Mouse (Mus musculus) urinary bladder, postnatal 10 days (tissue): ENCODE results near the gene Atp2a3.
A peak's percentile ranks its signal among the peaks of the same experiment; 100 is the strongest.

Source experiments
- DNase-seq: peaks from one replicate; pipeline ENCODE4 v3.0.0; 2022; ENCODE audit warnings: low spot score

The Atp2a3 gene

GRCm38 (mm10) chr11:73006377-73006776, 45.4 kb downstream of the Atp2a3 start:
- no peak for DNase-seq

GRCm38 (mm10) chr11:73007113-73007512, 46.1 kb downstream of the Atp2a3 start:
- DNase-seq, result no peak

- no peak for DNase-seq
Observed at GRCm38 (mm10) chr11:73007698-73008481, 46.9 kb downstream of the Atp2a3 start.

- no peak for DNase-seq
Observed at GRCm38 (mm10) chr11:73008826-73009225, 47.9 kb downstream of the Atp2a3 start.

GRCm38 (mm10) chr11:73009531-73010274, 48.7 kb downstream of the Atp2a3 start:
- DNase-seq, result no peak

DNA sequence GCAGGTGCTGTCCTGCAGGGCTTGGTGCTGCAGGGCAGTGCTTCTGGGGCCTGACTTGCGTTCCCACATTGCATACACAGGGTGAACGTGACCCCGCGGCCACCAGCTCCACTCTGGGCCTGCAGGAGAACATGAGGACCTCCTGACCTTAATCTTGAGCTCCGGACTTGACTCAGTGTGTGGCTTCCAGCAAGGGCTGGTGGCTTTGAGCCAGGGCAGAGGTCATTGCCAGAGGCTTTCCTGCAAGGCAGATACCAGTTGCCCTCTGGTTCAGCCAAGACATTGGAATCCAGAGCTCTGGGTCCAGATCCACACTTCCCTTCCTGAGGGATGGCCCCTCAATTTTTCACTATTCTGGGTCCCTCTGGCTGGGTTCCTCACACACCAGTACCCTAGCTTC, 53.0 kb downstream of the Atp2a3 start:
- DNase-seq, result no peak

DNA sequence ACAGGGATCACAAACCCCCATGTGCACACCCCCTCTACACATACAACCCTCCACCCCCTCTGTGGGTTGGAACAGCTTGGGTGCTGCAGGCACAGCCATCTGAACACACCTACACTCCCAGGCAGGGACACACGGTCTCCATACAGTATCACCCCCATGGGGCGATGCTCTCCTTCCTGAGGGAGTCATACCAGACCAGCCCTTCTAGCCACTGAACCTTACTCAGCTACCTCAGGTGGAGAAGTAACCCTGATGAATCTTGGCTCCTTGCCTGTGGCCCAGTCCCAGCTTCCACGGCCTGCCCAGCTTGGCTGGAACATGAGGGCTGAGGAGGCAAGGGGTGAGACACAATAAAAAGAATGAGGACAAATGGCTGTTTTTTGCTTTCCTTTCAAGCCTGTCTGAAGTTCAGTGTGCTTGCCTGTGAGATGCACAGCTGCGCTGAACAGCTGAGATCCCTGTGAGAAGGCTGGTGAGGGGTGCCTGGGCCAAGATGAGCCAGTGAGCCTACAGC, 53.9 kb downstream of the Atp2a3 start:
- DNase-seq, result no peak

DNA sequence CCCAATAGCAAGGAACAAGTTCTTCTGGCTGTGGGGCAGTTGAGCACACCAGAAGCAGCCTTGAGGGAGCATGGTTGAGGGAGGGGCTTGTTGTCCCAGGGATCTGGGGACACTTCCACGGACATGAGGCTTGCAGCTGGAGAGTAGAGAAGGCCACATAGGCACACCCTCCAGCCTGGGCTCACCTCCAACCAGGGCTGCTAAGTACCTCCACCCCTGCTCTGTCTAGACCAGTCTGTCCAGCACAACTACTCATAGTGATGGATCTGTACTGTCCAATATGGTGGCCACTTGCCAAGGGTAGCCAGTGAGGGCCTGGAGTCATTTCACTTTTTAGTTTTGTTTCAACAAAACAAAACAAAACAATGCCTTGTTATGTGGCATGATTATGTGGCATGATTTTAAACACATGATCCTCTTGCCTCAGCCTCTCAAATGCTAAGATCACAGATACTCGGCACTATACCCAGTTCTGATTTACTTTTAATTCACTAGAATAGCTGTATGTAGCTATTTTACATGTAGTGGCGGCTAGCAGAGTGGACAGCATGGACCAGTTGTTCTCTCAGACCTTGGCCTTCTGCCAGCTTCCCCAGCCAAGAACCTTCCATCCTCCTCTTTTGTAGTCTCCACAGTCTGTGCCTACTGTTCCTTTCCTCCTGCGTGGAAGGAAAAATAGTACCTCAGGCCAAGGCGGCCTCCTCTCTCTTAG, 54.6 kb downstream of the Atp2a3 start:
- no peak for DNase-seq

DNA sequence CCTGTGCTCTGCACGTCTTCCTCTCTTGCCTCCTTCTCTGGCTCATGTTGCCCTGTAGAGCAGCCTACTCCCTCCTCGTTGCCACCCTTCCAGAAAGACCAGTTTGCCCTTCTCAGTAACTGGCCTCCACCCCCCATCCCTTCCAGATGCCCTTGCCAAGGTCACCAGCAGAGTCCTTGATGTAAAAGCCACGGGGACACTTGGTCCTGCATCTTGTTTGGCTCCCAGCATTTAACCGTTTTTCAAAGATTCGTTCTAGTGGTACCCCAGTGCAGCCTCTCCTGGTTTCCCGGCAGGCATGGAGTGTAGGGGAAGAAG, 55.1 kb downstream of the Atp2a3 start:
- DNase-seq, result no peak

DNA sequence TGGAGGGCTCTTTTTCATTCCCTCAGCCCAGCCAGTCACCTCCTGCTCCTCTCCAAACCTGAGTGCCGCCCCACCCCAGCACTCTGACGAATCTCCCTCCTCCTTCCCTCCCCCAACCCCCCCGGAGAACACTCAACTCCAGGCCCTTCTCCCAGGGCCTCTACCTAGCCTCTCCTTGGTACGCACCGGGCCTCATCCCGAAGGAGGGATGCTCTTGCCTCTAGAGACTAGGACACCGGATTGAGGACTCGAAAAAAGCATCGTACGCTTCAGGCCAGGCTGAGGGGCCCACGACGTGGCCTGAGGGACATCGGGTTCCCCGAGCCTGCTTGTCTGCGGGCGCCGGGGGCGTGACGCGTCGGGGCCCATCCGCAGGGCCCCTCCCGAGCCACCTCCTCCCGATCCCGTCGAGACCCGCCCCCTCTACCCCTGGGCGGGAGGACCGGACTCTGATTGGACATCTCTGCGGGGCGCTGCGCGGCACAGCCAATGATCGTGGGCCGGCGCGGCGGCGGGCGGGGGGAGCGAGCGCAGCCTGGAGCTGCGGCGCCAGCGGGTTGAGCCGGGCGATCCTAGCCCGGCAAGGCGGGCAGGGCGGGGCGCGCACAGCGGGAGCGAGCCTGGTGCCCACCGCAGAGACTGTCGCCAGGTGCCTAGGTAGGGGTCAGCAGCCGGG, 57.6 kb downstream of the Atp2a3 start, which contains the start of gene Camkk1:
Gene Camkk1 (plus strand): TSS at position 538 of the 676 bp plus-strand sequence.
- peak; percentile 69 for DNase-seq

DNA sequence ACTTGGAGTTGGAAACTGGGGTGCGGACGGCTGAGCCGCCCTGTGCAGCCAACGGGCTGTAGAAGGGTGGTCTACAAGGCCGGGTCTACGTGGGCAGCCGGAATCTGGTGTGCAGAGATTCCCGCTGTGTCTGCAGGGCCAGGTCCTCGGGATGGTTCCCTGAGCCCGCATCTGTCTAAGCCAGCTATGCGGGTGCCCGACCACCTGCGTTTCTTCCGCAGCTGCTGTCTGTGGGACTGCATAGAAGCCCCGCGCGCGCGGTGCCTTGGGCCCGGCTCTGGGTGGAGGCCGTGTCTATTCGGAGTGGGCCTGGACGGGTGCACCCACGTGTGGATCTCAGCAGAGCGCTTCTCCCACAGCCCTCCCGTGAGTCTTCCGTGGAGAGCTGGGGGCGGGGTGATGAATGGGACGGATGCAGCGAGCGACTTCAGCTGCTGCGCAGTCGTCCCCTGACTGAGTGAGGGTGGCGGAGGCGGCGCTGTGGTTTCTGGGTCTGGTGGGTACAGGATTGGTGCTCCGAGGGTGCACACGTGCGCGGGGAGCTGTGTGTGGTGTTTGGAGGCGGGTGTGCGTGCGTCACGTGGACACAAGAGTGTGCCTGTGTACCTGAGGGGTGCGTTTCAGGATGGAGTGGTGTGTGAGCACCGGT, 58.3 kb downstream of the Atp2a3 start:
- no peak for DNase-seq

DNA sequence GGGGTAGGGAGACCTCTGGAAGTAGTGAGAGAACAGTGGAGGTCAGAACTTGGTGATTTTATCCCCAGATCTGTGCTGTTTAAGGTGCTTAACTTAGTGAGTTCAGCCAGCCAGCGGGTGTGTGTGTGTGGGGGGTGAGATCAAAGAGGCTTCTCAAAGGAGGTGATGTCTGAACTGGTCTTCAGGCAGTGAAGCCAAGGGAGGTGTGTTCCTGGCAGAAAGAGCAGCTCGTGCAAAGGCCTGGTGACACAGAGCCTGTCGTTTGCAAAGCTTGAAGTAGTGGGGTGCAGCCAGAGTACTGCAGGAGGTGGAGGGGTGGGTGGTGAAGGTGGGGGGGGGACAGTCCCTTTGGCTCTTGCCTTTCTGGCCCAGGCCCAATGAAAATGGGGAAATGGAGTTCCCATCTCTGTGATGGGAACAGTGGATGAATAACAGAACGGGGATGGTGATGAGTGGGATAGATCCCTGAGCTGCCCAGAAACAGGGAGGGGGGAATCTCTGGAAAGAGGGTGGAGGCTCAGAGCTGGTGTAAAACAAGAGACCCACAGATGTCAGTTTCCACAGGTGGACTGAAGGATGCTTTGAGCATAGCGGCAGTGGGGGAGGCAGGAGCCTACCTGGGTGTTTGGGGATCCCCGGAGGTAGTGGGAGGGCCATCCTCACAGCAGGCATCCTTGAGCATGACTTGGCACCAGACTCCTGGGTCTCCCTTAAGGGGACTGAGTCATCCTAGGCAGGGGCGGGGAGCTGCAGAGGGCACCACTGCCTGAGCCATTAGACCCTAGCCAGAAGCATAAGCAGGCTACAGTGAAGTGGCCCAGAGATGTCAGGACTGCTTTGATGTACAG, 60.2 kb downstream of the Atp2a3 start:
- DNase-seq, result no peak

DNA sequence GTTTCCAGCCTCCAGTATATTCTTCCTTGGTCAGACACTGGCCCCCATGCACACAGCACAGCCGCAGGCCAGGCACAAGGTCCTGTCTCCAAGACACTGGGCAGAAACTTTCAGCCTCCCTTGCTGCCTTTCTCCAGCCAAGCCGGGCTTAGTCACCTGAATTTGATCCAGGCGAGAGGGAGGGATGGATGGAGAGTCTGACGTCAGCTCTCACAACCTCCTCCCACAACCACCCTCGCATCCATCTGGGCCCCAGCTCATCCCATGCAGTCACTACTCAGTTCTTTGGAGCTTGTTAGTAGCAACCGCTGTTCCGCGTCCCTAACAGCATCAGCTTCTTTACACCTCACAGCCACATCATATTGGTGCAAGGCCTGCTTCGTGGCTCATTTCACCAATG, 62.1 kb downstream of the Atp2a3 start:
- no peak for DNase-seq

GRCm38 (mm10) chr11:73023827-73024226, 62.9 kb downstream of the Atp2a3 start:
- DNase-seq, result no peak

DNA sequence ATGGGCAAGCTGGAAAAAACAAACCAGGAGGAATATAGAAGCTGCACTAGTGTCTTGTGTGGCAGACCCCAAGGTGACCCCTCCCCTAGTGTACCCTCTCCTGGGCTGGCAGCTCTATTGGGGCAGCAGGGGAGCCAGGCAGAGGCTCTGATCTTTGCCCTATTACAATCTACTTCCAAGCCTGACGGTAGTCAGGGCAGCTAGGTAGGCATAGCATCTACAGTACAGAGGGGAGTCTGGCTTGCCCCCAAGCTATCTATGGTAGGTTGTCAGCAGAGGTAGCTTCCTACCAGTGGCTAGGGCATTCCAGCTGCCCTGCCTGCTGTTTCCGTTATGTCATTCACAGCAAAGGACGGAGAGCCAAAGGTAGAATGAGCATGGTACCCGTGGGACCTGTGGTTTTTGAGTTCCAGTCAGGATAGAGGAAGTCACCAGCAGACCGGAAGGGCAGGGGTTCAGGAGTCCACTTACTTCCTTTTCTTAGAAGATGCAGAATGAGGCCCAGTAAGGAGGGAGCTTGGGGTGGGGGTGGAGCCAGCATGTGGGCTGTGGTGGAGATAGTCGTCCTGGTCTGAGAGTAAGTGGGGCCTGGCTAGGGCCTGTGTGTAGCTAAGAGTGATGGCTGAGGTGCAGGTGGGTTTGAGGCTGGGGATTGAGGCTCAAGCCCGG, 63.4 kb downstream of the Atp2a3 start:
- no peak for DNase-seq

GRCm38 (mm10) chr11:73026961-73027360, 66.0 kb downstream of the Atp2a3 start:
- no peak for DNase-seq

DNA sequence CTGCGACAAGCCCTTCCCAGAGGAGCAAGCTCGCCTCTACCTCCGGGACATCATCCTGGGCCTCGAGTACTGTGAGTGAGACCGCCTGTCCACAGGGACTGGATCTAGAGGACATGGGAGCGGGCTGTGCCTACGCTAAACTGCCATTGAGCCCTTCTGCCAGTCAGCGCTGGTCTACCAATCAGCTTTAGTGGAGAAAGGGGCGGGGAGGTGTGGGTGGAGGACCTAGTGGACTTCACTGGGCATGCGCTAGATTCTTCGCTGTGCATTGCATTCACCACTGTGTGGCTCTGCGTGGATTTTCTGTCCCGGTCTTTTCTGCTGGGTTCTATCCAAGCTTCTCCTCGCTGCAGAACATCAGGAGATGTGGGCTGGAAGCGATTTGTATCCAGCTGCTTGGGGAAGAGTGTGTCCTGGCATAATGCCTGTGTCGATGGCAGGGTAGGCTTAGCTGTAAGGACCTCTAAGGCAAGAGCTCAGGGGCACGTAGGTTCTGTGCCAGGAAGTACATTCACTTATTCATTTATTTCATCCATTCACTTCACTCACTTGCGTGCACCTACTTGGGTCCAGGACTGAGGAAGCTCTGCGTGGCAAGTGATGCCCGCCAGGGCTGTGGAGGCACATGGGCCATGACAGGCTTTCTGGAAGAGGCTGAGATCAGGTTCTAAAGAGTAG, 70.0 kb downstream of the Atp2a3 start:
- no peak for DNase-seq

GRCm38 (mm10) chr11:73031536-73031935, 70.6 kb downstream of the Atp2a3 start:
- no peak for DNase-seq

DNA sequence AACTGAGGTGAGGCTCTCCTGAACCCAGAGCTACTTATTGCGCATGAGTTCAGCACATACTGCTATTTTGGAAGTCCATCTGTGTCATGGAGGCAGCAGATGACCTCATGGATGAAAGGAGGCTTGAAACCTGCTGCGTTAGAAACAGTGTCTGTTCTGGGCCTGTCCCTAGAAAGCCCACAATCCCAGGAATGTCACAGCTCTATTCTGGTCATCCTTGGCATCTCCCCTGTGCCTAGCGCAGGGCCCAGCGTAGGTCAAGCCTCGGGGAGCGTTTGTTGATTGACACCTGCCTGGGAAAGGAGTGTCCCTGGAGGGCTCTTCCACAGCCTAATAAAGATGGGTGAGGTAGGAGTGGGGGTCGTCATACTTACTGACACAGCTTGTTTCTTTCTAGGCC, 75.1 kb downstream of the Atp2a3 start:
- DNase-seq, result no peak

- no peak for DNase-seq
Observed at GRCm38 (mm10) chr11:73036889-73037288, 75.9 kb downstream of the Atp2a3 start.
